Mouse (Mus musculus) kidney, embryonic 14.5 days (tissue): ENCODE measurements at regions not wholly inside any gene's neighbourhood (a gene's known extent, or its start where the extent isn't known, plus 50 kb on each side); places are given as distances from the start of the nearest gene placed in this dataset.
"Not testable (repeated sequence)": the region's sequence is repeated elsewhere in the genome, so short reads cannot be mapped to it uniquely, and the experiment has no call there.

Experiments
- ATAC-seq: fragments of 200-750 bp; cut with Nextera tagmentation; 2 replicates; pipeline ENCODE4 v1.8.0; 2017; ENCODE audit warnings: moderate number of reproducible peaks, mild to moderate bottlenecking, moderate TSS enrichment, moderate library complexity; ENCODE audit not compliant: low FRiP score, low TSS enrichment
- H3K27ac ChIP-seq: fragments of 300-500 bp; sonication (generic); 2 replicates; pipeline ENCODE4 v1.5.1; 2014; ENCODE audit warnings: low read depth, mild to moderate bottlenecking, low read length, moderate library complexity, mixed read lengths
- H3K27me3 ChIP-seq: fragments of 300-500 bp; sonication (generic); 2 replicates; pipeline ENCODE4 v1.6.1; 2014; ENCODE audit warnings: mild to moderate bottlenecking, low read length; ENCODE audit not compliant: control insufficient read depth, insufficient read depth
- H3K36me3 ChIP-seq: fragments of 300-500 bp; sonication (generic); 2 replicates; pipeline ENCODE4 v1.6.1; 2014; ENCODE audit warnings: low read length, mixed read lengths; ENCODE audit not compliant: control insufficient read depth, insufficient read depth
- H3K4me1 ChIP-seq: fragments of 300-500 bp; sonication (generic); 2 replicates; pipeline ENCODE4 v1.6.1; 2014; ENCODE audit warnings: low read length, mixed read lengths; ENCODE audit not compliant: control insufficient read depth, insufficient read depth
- H3K4me2 ChIP-seq: fragments of 300-500 bp; sonication (generic); replicated peaks from 2 replicates; pipeline ENCODE4 v1.6.1; 2014; ENCODE audit warnings: low read depth, mild to moderate bottlenecking, low read length
- H3K4me3 ChIP-seq: fragments of 300-500 bp; sonication (generic); 2 replicates; pipeline ENCODE4 v1.5.1; 2014; ENCODE audit warnings: mild to moderate bottlenecking, low read length
- H3K9ac ChIP-seq: fragments of 300-500 bp; sonication (generic); 2 replicates; pipeline ENCODE4 v1.6.1; 2014; ENCODE audit warnings: low read depth, mild to moderate bottlenecking, low read length, moderate library complexity
- H3K9me3 ChIP-seq: fragments of 300-500 bp; sonication (generic); 2 replicates; pipeline ENCODE4 v1.6.1; 2016; ENCODE audit warnings: low read length; ENCODE audit not compliant: control insufficient read depth
- WGBS: fragments of 180-500 bp; shearing (Covaris S2); extraction: QIAGEN DNeasy Blood & Tissue Kit; methylation state at CpG from one replicate; pipeline ENCODE4 v1.1.7; 2014; 5-methylcytosine and 5-hydroxymethylcytosine counted together

DNA sequence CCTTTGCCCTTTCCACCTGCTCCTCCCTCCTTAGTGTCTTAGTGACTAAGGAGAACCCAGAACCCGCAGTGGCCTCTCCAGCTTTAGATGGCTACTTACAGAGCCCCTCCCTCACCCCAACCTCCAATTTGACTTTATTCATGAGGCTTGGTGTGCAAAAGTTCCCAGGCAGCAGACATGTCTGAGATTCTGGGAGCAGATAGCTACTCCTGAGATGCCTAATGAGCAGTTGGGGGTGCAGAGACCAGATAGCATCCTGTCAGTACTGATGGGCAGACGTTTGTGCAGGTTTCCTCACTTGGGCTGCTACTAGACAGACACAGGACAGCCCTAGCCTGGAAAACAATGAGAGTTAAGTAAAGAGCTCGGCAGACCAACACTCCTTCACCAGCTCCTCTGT, 83.7 kb upstream of the Cep85l start:
- Histone ChIP-seq H3K27me3 (no peaks in the 10 kb centered on the region), H3K27ac (no peak overlapping the region), H3K9me3 (no peaks in the 10 kb centered on the region), H3K36me3 (no peaks in the 10 kb centered on the region), H3K4me1 (no peaks in the 10 kb centered on the region), H3K9ac (no peak overlapping the region), H3K4me2 (no peak overlapping the region), H3K4me3 (no peak overlapping the region)
- ATAC-seq: no peak
- WGBS: 54% methylated on average over 3 of the region's 3 CpGs

- Histone ChIP-seq H3K27ac (no peak overlapping the region), H3K9ac (no peak overlapping the region), H3K27me3 (no peaks in the 10 kb centered on the region), H3K9me3 (no peaks in the 10 kb centered on the region), H3K4me2 (no peak overlapping the region), H3K4me3 (no peak overlapping the region), H3K4me1 (no peaks in the 10 kb centered on the region), H3K36me3 (no peaks in the 10 kb centered on the region)
- 48% methylated on average over 15 of the region's 15 CpGs for WGBS
- ATAC-seq: no peak
These were observed 82.9 kb upstream of the Cep85l start for GRCm38 (mm10) chr10:53462449-53463308.

GRCm38 (mm10) chr10:53461070-53461781, 81.5 kb upstream of the Cep85l start:
- H3K9ac ChIP-seq: no peak overlapping the region
- H3K36me3 ChIP-seq: no peaks in the 10 kb centered on the region
- H3K4me2 ChIP-seq: no peak overlapping the region
- H3K9me3 ChIP-seq: no peaks in the 10 kb centered on the region
- no peak overlapping the region for H3K4me3 ChIP-seq
- no peak for ATAC-seq
- 78% methylated on average over 7 of the region's 7 CpGs for WGBS
- H3K4me1 ChIP-seq: no peaks in the 10 kb centered on the region
- H3K27ac ChIP-seq: no peak overlapping the region
- H3K27me3 ChIP-seq: no peaks in the 10 kb centered on the region

DNA sequence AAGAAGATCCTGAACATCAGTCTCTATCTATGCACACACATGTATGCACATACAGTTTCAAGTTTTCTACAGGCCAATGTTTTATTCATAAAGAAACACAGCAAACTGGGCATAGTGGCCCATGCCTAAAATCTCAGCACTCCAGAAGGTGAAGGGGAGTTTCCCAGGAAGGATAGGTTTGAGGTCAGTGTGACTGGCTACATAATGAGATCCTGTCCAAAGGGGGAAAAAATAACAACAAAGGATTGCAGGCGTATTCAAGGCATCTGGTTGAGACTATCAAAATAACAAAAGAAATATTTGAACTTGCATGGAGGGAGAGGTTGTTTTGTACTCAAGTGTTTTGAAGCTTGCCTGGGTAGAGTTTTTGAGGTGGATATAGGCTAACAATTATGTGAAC, 80.0 kb upstream of the Cep85l start:
- H3K9ac ChIP-seq, H3K4me1 ChIP-seq, H3K36me3 ChIP-seq, H3K9me3 ChIP-seq, H3K4me2 ChIP-seq, H3K27me3 ChIP-seq, H3K4me3 ChIP-seq, H3K27ac ChIP-seq, ATAC-seq: not testable (repeated sequence)
- 41% methylated on average over 1 of the region's 1 CpGs for WGBS

DNA sequence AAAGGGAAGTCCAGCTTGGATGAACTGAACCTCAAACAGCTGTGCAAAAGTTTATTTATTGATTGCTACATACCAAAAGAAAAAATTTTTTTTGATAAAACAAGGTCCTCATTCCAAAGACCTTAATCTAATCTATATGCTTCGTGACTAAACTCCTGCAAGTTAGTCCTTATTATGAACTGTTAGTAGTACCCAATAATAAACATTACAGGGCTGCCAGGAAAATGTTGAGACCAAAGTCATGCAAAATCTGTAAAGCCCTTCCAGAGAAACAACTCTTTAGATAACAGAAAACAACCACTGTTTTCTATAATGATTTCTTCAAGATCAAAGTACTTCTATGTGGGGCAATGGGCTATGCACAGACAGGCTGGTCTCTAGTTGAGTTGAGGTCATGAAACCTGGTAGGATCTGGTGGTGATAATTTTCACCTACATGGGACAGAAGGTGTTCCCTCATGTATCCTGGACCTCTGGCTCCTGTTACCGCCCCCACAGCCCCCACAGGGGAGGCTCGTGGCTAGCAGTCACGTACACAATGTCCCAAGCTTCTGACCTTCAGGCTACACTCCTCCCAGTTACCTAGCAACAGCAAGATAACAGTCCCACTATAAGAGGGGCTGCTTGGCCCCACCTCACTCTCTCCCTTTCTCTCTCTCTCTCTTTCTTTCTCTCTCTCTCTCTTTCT, 76.4 kb upstream of the Cep85l start:
- Histone ChIP-seq H3K4me1 (no peaks in the 10 kb centered on the region), H3K27me3 (no peaks in the 10 kb centered on the region), H3K27ac (no peak overlapping the region), H3K4me3 (no peak overlapping the region), H3K36me3 (no peaks in the 10 kb centered on the region), H3K4me2 (no peak overlapping the region), H3K9ac (no peak overlapping the region), H3K9me3 (no peaks in the 10 kb centered on the region)
- 48% methylated on average over 4 of the region's 4 CpGs for WGBS
- no peak for ATAC-seq

- Histone ChIP-seq H3K9me3 (no peaks in the 10 kb centered on the region), H3K4me2 (no peak overlapping the region), H3K4me3 (no peak overlapping the region), H3K27ac (no peak overlapping the region), H3K36me3 (no peaks in the 10 kb centered on the region), H3K27me3 (no peaks in the 10 kb centered on the region), H3K9ac (no peak overlapping the region), H3K4me1 (no peaks in the 10 kb centered on the region)
- no peak for ATAC-seq
- WGBS: 69% methylated on average over 3 of the region's 3 CpGs
These were observed 65.0 kb upstream of the Cep85l start for GRCm38 (mm10) chr10:53444789-53445188.

GRCm38 (mm10) chr10:53443443-53443842, 63.7 kb upstream of the Cep85l start:
- Histone ChIP-seq H3K27ac (no peak overlapping the region), H3K4me3 (no peak overlapping the region)
- 88% methylated on average over 1 of the region's 1 CpGs for WGBS

DNA sequence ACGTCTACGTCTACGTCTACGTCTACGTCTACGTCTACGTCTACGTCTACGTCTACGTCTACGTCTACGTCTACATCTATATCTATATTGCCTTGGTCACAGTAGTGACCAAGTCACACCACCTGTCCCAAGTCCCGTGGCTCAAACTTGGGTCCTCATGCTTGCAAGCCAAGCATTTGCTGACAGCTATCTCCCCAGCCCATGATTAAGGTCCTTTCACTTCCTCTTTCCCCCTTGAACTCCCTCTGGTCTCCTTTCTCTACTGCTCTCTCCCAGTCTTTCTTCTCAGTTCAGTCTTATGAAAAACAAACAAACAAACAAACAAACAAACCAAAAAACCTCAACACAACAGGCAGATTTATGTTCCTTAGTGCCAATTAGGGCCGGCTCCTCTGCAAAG, 63.2 kb upstream of the Cep85l start:
- WGBS: 95% methylated on average over 14 of the region's 14 CpGs
- ATAC-seq: no peak
- H3K9ac ChIP-seq: no peak overlapping the region
- H3K9me3 ChIP-seq: no peaks in the 10 kb centered on the region
- no peak overlapping the region for H3K27ac ChIP-seq
- no peak overlapping the region for H3K4me2 ChIP-seq
- H3K27me3 ChIP-seq: no peaks in the 10 kb centered on the region
- H3K4me3 ChIP-seq: no peak overlapping the region
- no peaks in the 10 kb centered on the region for H3K4me1 ChIP-seq
- no peaks in the 10 kb centered on the region for H3K36me3 ChIP-seq

More at GRCm38 (mm10) chr10:53443443-53443842, 63.7 kb upstream of the Cep85l start:
- H3K9ac ChIP-seq: no peak overlapping the region
- H3K36me3 ChIP-seq: no peaks in the 10 kb centered on the region
- no peaks in the 10 kb centered on the region for H3K9me3 ChIP-seq
- no peak for ATAC-seq
- no peaks in the 10 kb centered on the region for H3K27me3 ChIP-seq
- H3K4me1 ChIP-seq: no peaks in the 10 kb centered on the region
- no peak overlapping the region for H3K4me2 ChIP-seq

DNA sequence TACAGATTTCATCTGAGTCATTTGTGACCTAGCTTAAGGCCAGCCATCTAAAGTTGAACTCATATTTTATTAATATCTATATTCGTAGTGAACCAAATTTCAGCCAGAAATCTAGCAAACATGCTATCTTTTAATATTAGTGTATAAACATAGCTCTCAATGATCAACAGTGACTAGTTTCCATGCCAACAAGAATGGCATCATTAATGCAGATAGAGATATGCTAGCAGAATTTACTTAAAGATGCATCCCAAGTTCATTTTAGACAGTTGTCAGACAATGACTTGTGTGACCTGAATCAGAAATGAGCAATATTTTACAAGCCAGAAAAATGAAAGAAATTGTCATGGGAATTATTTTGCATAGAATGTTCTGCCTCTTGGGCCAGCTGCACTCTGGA, 60.5 kb upstream of the Cep85l start:
- no peak for ATAC-seq
- Histone ChIP-seq H3K9ac (no peak overlapping the region), H3K27me3 (no peaks in the 10 kb centered on the region), H3K9me3 (no peaks in the 10 kb centered on the region), H3K4me1 (peaks cover 7% of the 10 kb centered on the region), H3K4me3 (no peak overlapping the region), H3K4me2 (no peak overlapping the region), H3K36me3 (no peaks in the 10 kb centered on the region), H3K27ac (no peak overlapping the region)
- 88% methylated on average over 1 of the region's 1 CpGs for WGBS
